Mouse (Mus musculus): ENCODE data around the gene Gm49486.
"Not testable (repeated sequence)": the region's sequence is repeated elsewhere in the genome, so short reads cannot be mapped to it uniquely, and the experiment has no call there.

Gm49486 gene

DNA sequence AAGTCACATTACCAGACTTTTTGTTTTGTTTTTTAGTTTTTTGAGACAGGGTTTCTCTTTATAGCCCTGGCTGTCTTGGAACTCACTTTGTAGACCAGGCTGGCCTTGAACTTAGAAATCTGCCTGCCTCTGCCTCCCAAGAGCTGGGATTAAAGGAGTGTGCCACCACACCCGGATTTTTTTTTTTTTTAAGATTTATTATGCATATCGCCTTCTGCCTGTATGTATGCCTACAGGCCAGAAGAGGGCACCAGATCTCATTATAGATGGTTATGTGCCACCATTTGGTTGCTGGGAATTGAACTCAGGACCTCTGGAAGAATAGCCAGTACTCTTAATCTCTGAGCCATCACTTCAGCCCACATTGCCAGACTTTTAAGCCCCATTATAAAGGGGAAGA lies 3.4 kb upstream of the Gm49486 start:
- not testable (repeated sequence) for DNase-seq (ENCODE audit: low spot score in 2 of 2)

- DNase-seq (ENCODE audit: low spot score in 2 of 2), result no peak
Observed at GRCm38 (mm10) chr15:79235268-79235667, 6.1 kb downstream of the Gm49486 start.

- DNase-seq (ENCODE audit: low spot score in 2 of 2), result no peak
Observed at GRCm38 (mm10) chr15:79238036-79238435, 8.8 kb downstream of the Gm49486 start.

- peak in 1 of 2 experiments; percentile 27 for DNase-seq (ENCODE audit: low spot score in 2 of 2)
Observed at GRCm38 (mm10) chr15:79242574-79243233, 13.5 kb downstream of the Gm49486 start.

DNA sequence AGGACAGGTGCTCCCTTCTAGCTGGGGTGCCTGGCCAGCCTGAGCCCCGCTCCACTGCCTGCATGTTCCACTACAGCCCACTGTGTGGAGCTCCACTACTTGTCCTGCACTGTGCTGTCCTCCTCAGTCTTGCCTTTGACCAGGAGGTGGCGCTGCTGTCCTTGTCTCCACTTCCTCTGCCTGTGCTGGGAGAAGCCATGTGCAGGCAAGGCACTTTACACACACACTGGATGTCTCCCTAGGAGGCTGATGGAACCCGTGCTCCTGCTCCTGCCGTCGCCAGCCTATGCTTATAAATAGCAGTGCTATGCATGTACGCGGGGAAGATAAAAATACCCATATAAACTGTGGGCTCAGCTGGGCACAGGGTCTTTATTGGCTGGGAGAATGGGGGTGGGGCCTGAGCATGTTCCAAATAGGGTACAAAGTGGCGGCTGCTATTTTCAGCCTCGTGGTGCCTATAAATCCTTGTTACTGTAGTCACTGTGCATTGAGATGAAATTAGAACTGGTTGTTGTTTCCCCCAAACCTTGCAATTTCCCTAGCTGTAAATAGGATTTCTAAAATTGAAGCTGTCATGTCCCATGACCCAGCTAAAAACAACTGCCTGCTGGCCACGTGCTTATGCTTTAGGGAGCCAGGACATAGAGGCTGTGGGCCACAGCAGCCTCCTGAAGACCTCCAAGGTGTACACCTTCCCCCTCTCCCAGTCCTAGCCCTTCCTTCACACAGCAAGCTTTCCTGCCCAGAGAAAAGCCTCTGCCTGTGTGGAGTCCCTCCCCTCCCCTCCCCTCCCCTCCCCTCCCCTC lies 14.2 kb downstream of the Gm49486 start:
- peak; percentile 97 to 98 for DNase-seq (ENCODE audit: low spot score in 2 of 2)

GRCm38 (mm10) chr15:79244071-79244893 lies 15.1 kb downstream of the Gm49486 start:
- no peak for DNase-seq (ENCODE audit: low spot score in 2 of 2)

DNA sequence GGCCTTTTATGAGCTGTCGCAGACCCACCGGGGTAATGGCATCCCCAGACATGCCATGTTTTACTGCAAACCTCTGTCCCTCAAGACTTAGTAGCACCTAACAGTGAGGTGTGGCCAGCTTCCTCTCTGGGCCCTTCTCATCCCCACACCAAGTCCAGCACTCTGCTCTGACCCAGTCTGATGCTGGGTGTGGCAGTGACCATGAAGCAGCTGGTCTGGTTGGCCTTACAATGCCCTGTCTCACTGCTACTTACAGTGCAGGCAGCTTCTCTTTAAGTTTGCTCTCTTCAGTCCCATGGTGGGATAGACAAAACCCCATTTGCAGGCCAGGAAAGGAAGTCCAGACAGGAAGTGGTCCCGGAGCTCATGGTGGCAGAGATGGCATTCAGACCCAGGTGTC lies 16.1 kb downstream of the Gm49486 start:
- no peak for DNase-seq (ENCODE audit: low spot score in 2 of 2)

DNA sequence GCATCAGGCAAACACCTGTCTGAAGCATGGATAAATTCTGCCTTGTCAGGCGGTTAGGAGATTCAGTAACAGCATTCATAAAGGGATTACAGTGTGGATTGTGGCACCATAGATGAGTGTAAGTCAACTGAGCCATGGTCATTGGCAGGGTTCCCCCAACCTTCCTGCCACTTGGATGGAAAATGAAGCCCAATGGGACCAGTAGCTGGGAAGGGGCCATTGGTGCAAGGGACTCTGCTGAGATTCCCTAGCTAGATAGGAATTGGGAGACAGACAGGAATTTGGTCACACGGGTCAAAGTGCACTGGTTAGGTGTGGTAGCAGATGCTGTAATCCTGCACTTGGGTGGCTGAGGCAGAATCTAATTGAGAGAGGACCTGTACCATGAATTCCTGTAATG lies 21.0 kb downstream of the Gm49486 start:
- DNase-seq (ENCODE audit: low spot score in 2 of 2), result no peak

DNA sequence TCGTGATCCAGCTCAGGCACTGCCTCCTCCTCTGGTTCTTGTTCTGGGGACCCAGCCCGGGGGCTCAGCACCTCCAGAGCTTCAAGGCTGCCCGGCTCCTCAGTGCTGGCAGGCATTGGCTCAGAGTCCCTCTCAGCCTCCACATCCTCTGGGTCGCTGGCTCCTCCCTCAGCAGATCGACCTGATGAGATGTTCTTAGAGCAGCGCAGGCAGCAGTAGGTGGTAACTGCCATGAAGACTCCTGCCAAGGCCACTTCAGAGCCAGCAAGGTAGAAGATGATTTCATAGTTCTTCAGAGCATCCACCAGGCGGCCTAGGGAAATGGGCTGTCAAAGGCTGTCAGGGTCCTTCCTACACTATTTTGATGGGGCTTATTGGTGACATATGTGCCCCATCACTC lies 22.0 kb downstream of the Gm49486 start:
- no peak for DNase-seq (ENCODE audit: low spot score in 2 of 2)

DNA sequence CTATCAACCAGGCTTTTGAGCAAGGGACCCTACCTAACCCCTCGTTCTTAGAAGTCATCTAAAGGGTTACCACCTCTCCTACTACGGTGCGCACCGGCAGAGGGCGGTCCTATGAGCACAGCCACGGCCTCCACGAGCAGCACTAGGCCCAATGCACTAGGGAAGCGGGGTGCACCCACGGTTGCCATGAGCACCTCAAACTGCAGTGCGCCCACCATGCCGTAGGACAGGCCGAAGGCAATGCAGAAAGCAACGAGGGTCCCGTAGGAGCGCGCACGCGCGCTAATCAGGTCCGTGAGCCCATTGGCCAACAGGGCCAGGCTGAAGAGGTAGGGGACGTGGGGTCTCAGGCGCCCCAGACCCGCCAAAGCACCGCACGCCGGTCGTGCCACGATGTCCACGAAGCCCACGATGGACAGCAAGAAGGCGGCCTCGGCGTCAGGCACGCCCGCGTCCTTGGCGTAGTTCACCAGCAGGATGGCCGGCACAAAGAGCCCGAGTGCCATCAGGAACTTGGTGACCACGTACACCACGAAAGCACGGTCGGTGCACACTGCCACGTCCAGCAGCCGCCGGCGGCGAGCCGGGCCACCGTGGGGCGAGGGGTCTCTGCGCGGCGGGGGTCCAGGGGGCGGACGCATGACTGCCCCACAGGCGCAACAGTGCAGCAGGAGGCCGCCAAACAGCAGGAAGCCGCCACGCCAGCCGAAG lies 22.7 kb downstream of the Gm49486 start:
- peak in 1 of 2 experiments; percentile 47 for DNase-seq (ENCODE audit: low spot score in 2 of 2)

DNA sequence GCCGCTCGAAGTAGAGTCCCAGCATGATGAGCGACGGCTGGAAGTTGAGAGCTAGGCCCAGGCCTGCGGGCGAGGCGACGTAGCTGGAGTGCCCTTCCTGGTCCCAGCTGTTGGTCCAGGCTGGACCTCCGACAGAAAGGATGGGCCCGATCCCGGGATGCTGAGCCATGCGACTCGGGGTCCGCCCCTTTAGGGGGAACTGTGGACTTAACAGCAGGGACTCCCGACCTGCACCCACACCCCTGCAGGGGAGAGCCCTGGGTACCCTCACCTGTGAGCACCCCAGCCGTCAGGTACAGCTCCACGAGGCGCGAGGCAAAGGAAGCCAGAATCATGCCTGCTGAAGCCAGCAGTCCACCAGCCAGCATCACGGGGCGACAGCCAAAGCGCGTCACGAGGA lies 23.4 kb downstream of the Gm49486 start:
- DNase-seq (ENCODE audit: low spot score in 2 of 2), result no peak

GRCm38 (mm10) chr15:79254661-79255060 lies 25.5 kb downstream of the Gm49486 start, which contains the start of gene Slc16a8:
Slc16a8 (minus strand) TSS chr15:79254761.
- no peak for DNase-seq (ENCODE audit: low spot score in 2 of 2)

GRCm38 (mm10) chr15:79258521-79258920 lies 29.3 kb downstream of the Gm49486 start:
- DNase-seq (ENCODE audit: low spot score in 2 of 2), result no peak

DNA sequence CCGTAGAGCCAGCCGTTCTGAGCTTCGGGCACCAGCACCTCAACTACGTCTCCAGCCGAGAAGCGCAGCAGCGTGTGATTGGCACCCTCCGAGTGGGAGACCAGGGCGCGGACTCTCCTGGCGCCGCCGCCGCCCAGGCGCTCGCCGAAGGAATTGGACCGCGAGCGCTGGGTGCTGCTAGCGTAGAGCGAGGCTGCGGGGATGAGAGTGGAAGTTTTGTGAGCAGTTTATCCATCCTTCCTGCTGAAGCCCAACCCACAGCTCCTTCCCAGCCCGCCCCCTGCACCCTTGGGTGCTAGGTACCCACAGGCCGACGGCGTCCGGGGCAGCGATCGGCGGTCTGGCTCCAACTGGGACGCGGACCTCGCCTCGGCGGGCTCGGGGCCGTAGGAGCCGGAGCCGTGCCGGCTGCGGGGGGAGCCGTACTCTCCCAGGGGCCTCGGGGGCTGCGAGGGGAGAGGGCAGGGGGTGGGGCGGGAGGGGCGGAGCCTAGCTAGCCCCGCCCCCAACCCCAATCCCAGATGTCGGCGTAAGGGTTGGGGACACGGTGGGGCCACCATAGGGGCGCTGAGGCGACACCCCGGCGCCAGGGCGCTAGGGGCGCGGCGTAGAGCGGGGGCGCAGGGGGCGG lies 32.0 kb downstream of the Gm49486 start:
- DNase-seq (ENCODE audit: low spot score in 2 of 2), result peak in 1 of 2 experiments; percentile 52

GRCm38 (mm10) chr15:79261757-79262156 lies 32.6 kb downstream of the Gm49486 start:
- DNase-seq (ENCODE audit: low spot score in 2 of 2), result no peak

- no peak for DNase-seq (ENCODE audit: low spot score in 2 of 2)
Observed at GRCm38 (mm10) chr15:79262375-79262774, 33.2 kb downstream of the Gm49486 start.

- no peak for DNase-seq (ENCODE audit: low spot score in 2 of 2)
Observed at GRCm38 (mm10) chr15:79262786-79263309, 33.7 kb downstream of the Gm49486 start.

DNA sequence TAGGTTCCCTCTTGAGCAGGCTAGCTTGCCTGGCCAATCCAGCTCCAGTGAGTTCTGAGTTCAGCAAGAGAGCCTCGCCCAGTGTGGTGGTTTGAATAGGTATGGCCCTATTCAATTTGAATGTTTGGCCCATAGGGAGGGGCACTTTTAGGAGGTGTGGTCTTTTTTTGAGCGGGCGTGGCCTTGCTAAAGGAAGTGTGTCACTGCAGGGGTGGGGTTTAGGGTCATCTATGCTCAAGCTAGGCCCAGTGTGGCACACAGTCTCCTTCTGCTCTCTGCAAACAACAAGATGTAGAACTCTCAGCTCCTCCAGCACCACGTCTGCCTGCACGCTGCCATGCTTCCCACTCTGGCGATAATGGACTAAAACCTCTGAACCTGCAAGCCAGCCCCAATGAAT lies 34.5 kb downstream of the Gm49486 start:
- no peak for DNase-seq (ENCODE audit: low spot score in 2 of 2)

DNA sequence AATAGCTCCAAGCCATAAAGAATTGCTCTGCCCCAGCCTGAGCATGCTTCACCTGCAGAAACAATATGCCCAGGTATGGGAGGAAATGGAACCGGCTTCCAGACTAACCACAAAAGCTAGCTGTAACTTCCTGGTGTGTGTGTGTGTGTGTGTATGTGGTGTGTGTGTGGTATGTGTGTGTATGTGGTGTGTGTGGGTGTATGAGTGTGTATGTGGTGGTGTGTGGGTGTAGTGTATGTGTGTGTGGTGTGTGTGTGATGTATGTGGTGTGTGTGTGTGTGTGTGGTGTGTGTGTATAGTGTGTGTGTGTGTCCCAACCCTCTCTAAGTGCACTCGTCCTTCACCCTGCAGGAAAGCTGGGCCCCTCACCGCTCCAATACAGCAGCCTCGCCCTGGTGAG lies 36.2 kb downstream of the Gm49486 start:
- DNase-seq (ENCODE audit: low spot score in 2 of 2), result no peak

DNA sequence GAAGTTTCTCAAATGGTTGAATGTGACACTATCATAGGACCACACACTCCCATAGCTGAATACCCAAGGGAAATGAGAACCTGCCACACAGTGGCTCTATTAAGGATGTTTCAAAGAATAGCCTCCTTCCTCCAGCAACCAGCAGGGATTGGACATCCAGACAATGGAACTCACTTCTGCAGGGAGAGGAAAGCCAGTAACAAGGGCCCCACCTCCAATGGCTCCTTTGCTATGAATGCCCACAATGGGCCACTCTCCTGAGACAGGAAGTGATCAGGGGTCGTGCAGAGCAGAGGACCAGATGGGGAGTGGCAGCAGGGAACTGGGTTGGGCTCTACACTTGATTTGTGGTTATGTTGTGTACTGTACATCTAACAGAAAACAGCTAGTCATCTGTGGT lies 39.3 kb downstream of the Gm49486 start:
- DNase-seq (ENCODE audit: low spot score in 2 of 2), result no peak

Data from frontal cortex, postnatal 10 days (tissue).